Mouse (Mus musculus): Measurements from ENCODE around the gene Colgalt2. TPM values are rescaled to one million over a fixed set of nuclear protein-coding genes. Genes with fewer than 3 reads are reported as not detected.

The Colgalt2 gene
- polyA plus RNA-seq, 1 experiment from 2014 or later, result 0.21 TPM

- no peak overlapping the region for H3K4me2 ChIP-seq (ENCODE audit: low read depth, low read length)
- no peak overlapping the region for H3K4me3 ChIP-seq (ENCODE audit: low read depth, low read length)
- DNase-seq, result no peak
- TF ChIP-seq CTCF (IDR thresholded peaks at IDR 0.05; ENCODE audit: low read depth) (no peak), EP300 (IDR thresholded peaks at IDR 0.05; ENCODE audit: low read depth) (no peak)
- no peak overlapping the region for H3K27ac ChIP-seq (ENCODE audit: low read depth)
- H3K9ac ChIP-seq (replicated peaks), result no peak overlapping the region
- no peaks in the 10 kb centered on the region for H3K27me3 ChIP-seq (ENCODE audit: insufficient read depth, low read length)
- no peak for ATAC-seq
- no peaks in the 10 kb centered on the region for H3K9me3 ChIP-seq (ENCODE audit: low read length)
- 53% methylated on average over 2 of the region's 2 CpGs for WGBS (ENCODE audit: insufficient replicate concordance)
- no peaks in the 10 kb centered on the region for H3K36me3 ChIP-seq (replicated peaks; ENCODE audit: insufficient read depth, low read length)
- peaks cover 5% of the 10 kb centered on the region; the same call in 1 of the 2 replicates for H3K4me1 ChIP-seq (ENCODE audit: insufficient read depth)
Observed at GRCm38 (mm10) chr1:152496831-152497230, 97.2 kb downstream of the Colgalt2 start.

GRCm38 (mm10) chr1:152497581-152497980, 98.0 kb downstream of the Colgalt2 start:
- H3K9me3 ChIP-seq (ENCODE audit: low read length), result no peaks in the 10 kb centered on the region
- H3K27ac ChIP-seq (ENCODE audit: low read depth), result no peak overlapping the region; the same call in 1 of the 2 replicates
- WGBS (ENCODE audit: insufficient replicate concordance), result 32% methylated on average over 11 of the region's 11 CpGs
- H3K4me2 ChIP-seq (ENCODE audit: low read depth, low read length), result peak overlapping the region; percentile 42
- peaks cover 5% of the 10 kb centered on the region; the same call in 1 of the 2 replicates for H3K4me1 ChIP-seq (ENCODE audit: insufficient read depth)
- no peak for TF ChIP-seq CTCF (IDR thresholded peaks at IDR 0.05; ENCODE audit: low read depth)
- H3K4me3 ChIP-seq (ENCODE audit: low read depth, low read length), result no peak overlapping the region
- H3K9ac ChIP-seq (replicated peaks), result no peak overlapping the region
- H3K27me3 ChIP-seq (ENCODE audit: insufficient read depth, low read length), result no peaks in the 10 kb centered on the region
- no peak for DNase-seq
- ATAC-seq, result no peak
- H3K36me3 ChIP-seq (replicated peaks; ENCODE audit: insufficient read depth, low read length), result no peaks in the 10 kb centered on the region

GRCm38 (mm10) chr1:152499802-152500201, 100.2 kb downstream of the Colgalt2 start:
- peaks cover 5% of the 10 kb centered on the region; the same call in 1 of the 2 replicates for H3K4me1 ChIP-seq (ENCODE audit: insufficient read depth)
- no peak overlapping the region for H3K4me2 ChIP-seq (ENCODE audit: low read depth, low read length)
- 40% methylated on average over 12 of the region's 12 CpGs for WGBS (ENCODE audit: insufficient replicate concordance)
- H3K4me3 ChIP-seq (ENCODE audit: low read depth, low read length), result no peak overlapping the region
- ATAC-seq, result no peak
- H3K36me3 ChIP-seq (replicated peaks; ENCODE audit: insufficient read depth, low read length), result no peaks in the 10 kb centered on the region
- no peak overlapping the region for H3K27ac ChIP-seq (ENCODE audit: low read depth)
- no peak for DNase-seq
- no peak for TF ChIP-seq EP300 (IDR thresholded peaks at IDR 0.05; ENCODE audit: low read depth)
- no peak for TF ChIP-seq CTCF (IDR thresholded peaks at IDR 0.05; ENCODE audit: low read depth)
- no peak overlapping the region for H3K9ac ChIP-seq (replicated peaks)
- no peaks in the 10 kb centered on the region for H3K9me3 ChIP-seq (ENCODE audit: low read length)
- H3K27me3 ChIP-seq (ENCODE audit: insufficient read depth, low read length), result no peaks in the 10 kb centered on the region

GRCm38 (mm10) chr1:152506175-152506574, 106.5 kb downstream of the Colgalt2 start:
- TF ChIP-seq EP300 (IDR thresholded peaks at IDR 0.05; ENCODE audit: low read depth) (no peak), CTCF (IDR thresholded peaks at IDR 0.05; ENCODE audit: low read depth) (no peak)
- DNase-seq (no peak), ATAC-seq (no peak)
- WGBS (ENCODE audit: insufficient replicate concordance), result 86% methylated on average over 5 of the region's 5 CpGs
- Histone ChIP-seq H3K9me3 (ENCODE audit: low read length) (no peaks in the 10 kb centered on the region), H3K36me3 (replicated peaks; ENCODE audit: insufficient read depth, low read length) (no peaks in the 10 kb centered on the region), H3K27ac (ENCODE audit: low read depth) (no peak overlapping the region), H3K4me2 (ENCODE audit: low read depth, low read length) (no peak overlapping the region), H3K4me1 (ENCODE audit: insufficient read depth) (no peaks in the 10 kb centered on the region), H3K4me3 (ENCODE audit: low read depth, low read length) (no peak overlapping the region), H3K27me3 (ENCODE audit: insufficient read depth, low read length) (no peaks in the 10 kb centered on the region), H3K9ac (replicated peaks) (no peak overlapping the region)

- no peak for TF ChIP-seq EP300 (IDR thresholded peaks at IDR 0.05; ENCODE audit: low read depth)
- Histone ChIP-seq H3K9me3 (ENCODE audit: low read length) (no peaks in the 10 kb centered on the region), H3K4me2 (ENCODE audit: low read depth, low read length) (no peak overlapping the region), H3K4me1 (ENCODE audit: insufficient read depth) (no peaks in the 10 kb centered on the region), H3K27ac (ENCODE audit: low read depth) (no peak overlapping the region), H3K4me3 (ENCODE audit: low read depth, low read length) (no peak overlapping the region), H3K36me3 (replicated peaks; ENCODE audit: insufficient read depth, low read length) (no peaks in the 10 kb centered on the region), H3K9ac (replicated peaks) (no peak overlapping the region), H3K27me3 (ENCODE audit: insufficient read depth, low read length) (no peaks in the 10 kb centered on the region)
- DNase-seq, result no peak
- no peak for ATAC-seq
- WGBS (ENCODE audit: insufficient replicate concordance), result 86% methylated on average over 7 of the region's 7 CpGs
Observed at GRCm38 (mm10) chr1:152506726-152507125, 107.1 kb downstream of the Colgalt2 start.

GRCm38 (mm10) chr1:152508481-152509220, 109.0 kb downstream of the Colgalt2 start:
- H3K4me3 ChIP-seq (ENCODE audit: low read depth, low read length), result no peak overlapping the region
- ATAC-seq, result no peak
- TF ChIP-seq EP300 (IDR thresholded peaks at IDR 0.05; ENCODE audit: low read depth) (no peak), CTCF (IDR thresholded peaks at IDR 0.05; ENCODE audit: low read depth) (no peak)
- no peak overlapping the region for H3K4me2 ChIP-seq (ENCODE audit: low read depth, low read length)
- H3K9me3 ChIP-seq (ENCODE audit: low read length), result no peaks in the 10 kb centered on the region
- DNase-seq, result no peak
- H3K9ac ChIP-seq (replicated peaks), result no peak overlapping the region
- H3K4me1 ChIP-seq (ENCODE audit: insufficient read depth), result no peaks in the 10 kb centered on the region
- H3K27ac ChIP-seq (ENCODE audit: low read depth), result no peak overlapping the region
- WGBS (ENCODE audit: insufficient replicate concordance), result 80% methylated on average over 11 of the region's 11 CpGs
- H3K36me3 ChIP-seq (replicated peaks; ENCODE audit: insufficient read depth, low read length), result no peaks in the 10 kb centered on the region
- H3K27me3 ChIP-seq (ENCODE audit: insufficient read depth, low read length), result no peaks in the 10 kb centered on the region
